Mouse (Mus musculus): ENCODE measurements at regions not wholly inside any gene's neighbourhood (a gene's known extent, or its start where the extent isn't known, plus 50 kb on each side); places are given as distances from the start of the nearest gene placed in this dataset.
"Not testable (repeated sequence)": the region's sequence is repeated elsewhere in the genome, so short reads cannot be mapped to it uniquely, and the experiment has no call there.

GRCm38 (mm10) chr12:16378501-16378900 is 232.3 kb downstream of the Lpin1 start:
- no peak for DNase-seq (ENCODE audit: low read depth, low spot score)

GRCm38 (mm10) chr12:16374331-16374996 is 236.3 kb downstream of the Lpin1 start:
- no peak for DNase-seq (ENCODE audit: low read depth, low spot score)

- no peak for DNase-seq (ENCODE audit: low read depth, low spot score)
Observed at GRCm38 (mm10) chr12:16370061-16370460, 240.7 kb downstream of the Lpin1 start.

- no peak for DNase-seq (ENCODE audit: low read depth, low spot score)
Observed at GRCm38 (mm10) chr12:16362341-16362740, 248.4 kb downstream of the Lpin1 start.

- DNase-seq (ENCODE audit: low read depth, low spot score): no peak
Observed at GRCm38 (mm10) chr12:16358831-16359230, 251.9 kb downstream of the Lpin1 start.

GRCm38 (mm10) chr12:16354711-16355110 is 256.1 kb downstream of the Lpin1 start:
- DNase-seq (ENCODE audit: low read depth, low spot score): no peak

GRCm38 (mm10) chr12:16351751-16352150 is 259.0 kb downstream of the Lpin1 start:
- no peak for DNase-seq (ENCODE audit: low read depth, low spot score)

GRCm38 (mm10) chr12:16349310-16349709 is 261.5 kb downstream of the Lpin1 start:
- no peak for DNase-seq (ENCODE audit: low read depth, low spot score)

- no peak for DNase-seq (ENCODE audit: low read depth, low spot score)
Observed at GRCm38 (mm10) chr12:16344021-16344420, 266.7 kb downstream of the Lpin1 start.

- DNase-seq (ENCODE audit: low read depth, low spot score): not testable (repeated sequence)
Observed at GRCm38 (mm10) chr12:16342030-16342429, 268.7 kb downstream of the Lpin1 start.

GRCm38 (mm10) chr12:16331456-16331855 is 279.3 kb downstream of the Lpin1 start:
- DNase-seq (ENCODE audit: low read depth, low spot score): no peak

GRCm38 (mm10) chr12:16329129-16329528 is 281.6 kb downstream of the Lpin1 start:
- no peak for DNase-seq (ENCODE audit: low read depth, low spot score)

GRCm38 (mm10) chr12:16320536-16321402 is 290.0 kb downstream of the Lpin1 start:
- DNase-seq (ENCODE audit: low read depth, low spot score): no peak

GRCm38 (mm10) chr12:16308101-16308500 is 302.7 kb downstream of the Lpin1 start:
- no peak for DNase-seq (ENCODE audit: low read depth, low spot score)

- no peak for DNase-seq (ENCODE audit: low read depth, low spot score)
Observed at GRCm38 (mm10) chr12:16304701-16305377, 305.9 kb downstream of the Lpin1 start.

GRCm38 (mm10) chr12:16285061-16285460 is 325.7 kb downstream of the Lpin1 start:
- no peak for DNase-seq (ENCODE audit: low read depth, low spot score)

GRCm38 (mm10) chr12:16279146-16279545 is 331.6 kb downstream of the Lpin1 start:
- no peak for DNase-seq (ENCODE audit: low read depth, low spot score)

- DNase-seq (ENCODE audit: low read depth, low spot score): no peak
Observed at GRCm38 (mm10) chr12:16277567-16278332, 333.0 kb downstream of the Lpin1 start.

GRCm38 (mm10) chr12:16277144-16277543 is 333.6 kb downstream of the Lpin1 start:
- DNase-seq (ENCODE audit: low read depth, low spot score): no peak

GRCm38 (mm10) chr12:16276301-16276700 is 334.5 kb downstream of the Lpin1 start:
- DNase-seq (ENCODE audit: low read depth, low spot score): no peak

- no peak for DNase-seq (ENCODE audit: low read depth, low spot score)
Observed at GRCm38 (mm10) chr12:16272441-16272840, 338.3 kb downstream of the Lpin1 start.

- no peak for DNase-seq (ENCODE audit: low read depth, low spot score)
Observed at GRCm38 (mm10) chr12:16270876-16271275, 339.9 kb downstream of the Lpin1 start.

Data from c-Kit-negative CD71-positive TER-119-positive erythroid progenitor cells, embryonic 14.5 days (primary cell).